Mouse (Mus musculus): Measurements from ENCODE around the gene Ubr1.
"Not testable (repeated sequence)": the region's sequence is repeated elsewhere in the genome, so short reads cannot be mapped to it uniquely, and the experiment has no call there.

Ubr1 gene

DNA sequence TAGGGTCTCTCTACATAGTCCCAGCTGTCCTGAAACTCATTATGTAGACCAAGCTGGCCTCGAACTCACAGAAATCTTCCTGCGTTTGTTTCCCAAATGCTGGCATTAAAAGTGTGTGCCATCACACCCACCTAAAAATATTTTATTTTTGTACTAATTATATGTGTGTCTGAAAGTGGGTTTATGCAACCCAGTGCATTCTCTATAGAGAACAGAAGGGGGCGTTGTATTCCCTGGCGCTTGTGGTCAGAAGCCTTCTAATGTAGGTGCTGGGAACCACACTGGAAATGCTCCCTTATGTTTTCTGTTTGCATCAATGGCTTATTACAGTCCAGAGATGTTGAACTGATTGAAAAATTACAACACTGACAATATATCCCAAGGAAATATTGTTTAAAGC lies 5.8 kb upstream of the Ubr1 start:
- in situ Hi-C loops (cut with MboI, MseI), result no loop called here

DNA sequence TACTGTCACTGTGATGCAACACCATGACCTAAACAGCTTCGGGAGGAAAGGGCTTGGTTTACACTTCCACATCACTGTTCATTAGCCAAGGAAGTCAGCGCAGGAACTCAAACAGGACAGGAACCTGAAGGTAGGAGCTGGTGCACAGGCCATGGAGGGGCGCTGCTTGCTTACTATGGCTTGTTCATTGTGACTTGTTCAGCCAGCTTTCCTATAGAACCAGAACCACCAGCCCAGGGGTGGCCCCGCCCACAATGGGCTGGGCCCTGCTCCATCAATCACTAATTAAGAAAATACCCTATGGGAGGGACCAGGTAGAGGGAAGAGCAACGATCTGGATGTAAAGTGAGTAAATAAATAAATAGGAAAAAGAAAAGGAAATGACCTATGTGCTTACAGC lies 2.4 kb upstream of the Ubr1 start:
- in situ Hi-C loops (cut with MboI, MseI), result no loop called here

- in situ Hi-C loops (cut with MboI, MseI), result not testable (repeated sequence)
Observed at GRCm38 (mm10) chr2:120972257-120972656, 1.7 kb upstream of the Ubr1 start.

- in situ Hi-C loops (cut with MboI, MseI), result no loop called here
Observed at GRCm38 (mm10) chr2:120971766-120972165, 1.3 kb upstream of the Ubr1 start.

DNA sequence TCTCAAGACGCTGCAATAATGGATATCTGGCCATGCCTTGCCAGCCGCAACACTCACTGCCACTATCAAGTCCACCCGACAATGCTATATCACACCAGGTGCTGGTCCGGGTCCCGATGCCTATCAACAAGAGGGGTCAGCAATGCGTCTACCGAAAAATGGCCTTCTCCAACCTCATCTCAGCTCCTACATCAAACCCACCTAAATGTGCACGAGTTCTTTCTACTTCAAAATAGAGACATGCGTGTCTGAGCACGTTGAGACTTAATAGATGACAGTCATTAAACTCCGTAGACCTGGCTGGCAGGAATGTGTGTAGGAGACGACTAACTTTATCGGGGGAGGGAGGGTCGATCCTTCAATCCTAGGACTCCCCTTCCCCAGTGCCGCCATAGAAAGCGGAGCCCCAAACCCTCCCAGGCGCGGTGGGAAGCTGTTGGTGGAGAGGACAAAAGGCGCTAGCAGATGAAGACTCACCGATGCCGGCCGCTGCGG lies 423 bp downstream of the Ubr1 start:
- in situ Hi-C loops (cut with MboI, MseI), result no loop called here

DNA sequence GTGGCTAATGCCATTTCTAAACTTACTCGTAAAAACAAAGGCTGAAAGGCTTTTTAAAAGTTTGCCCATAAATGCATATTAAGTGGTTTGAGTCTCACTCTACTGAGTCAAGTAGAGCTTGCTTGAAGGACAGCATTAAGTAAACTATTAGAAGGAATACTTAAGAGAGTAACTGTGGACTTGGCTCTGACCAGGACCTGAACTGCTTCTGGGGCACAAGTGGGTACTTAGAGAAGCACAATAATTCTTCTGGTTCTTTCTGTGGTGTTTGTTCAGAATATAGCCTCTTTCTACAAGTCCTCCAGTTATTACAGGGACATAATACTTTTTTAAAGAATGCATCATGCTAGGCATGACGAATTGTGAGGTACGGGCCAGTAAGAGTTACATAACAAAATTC lies 5.0 kb downstream of the Ubr1 start:
- in situ Hi-C loops (cut with MboI, MseI), result no loop called here

GRCm38 (mm10) chr2:120963110-120963509 lies 7.4 kb downstream of the Ubr1 start:
- in situ Hi-C loops (cut with MboI, MseI), result no loop called here

DNA sequence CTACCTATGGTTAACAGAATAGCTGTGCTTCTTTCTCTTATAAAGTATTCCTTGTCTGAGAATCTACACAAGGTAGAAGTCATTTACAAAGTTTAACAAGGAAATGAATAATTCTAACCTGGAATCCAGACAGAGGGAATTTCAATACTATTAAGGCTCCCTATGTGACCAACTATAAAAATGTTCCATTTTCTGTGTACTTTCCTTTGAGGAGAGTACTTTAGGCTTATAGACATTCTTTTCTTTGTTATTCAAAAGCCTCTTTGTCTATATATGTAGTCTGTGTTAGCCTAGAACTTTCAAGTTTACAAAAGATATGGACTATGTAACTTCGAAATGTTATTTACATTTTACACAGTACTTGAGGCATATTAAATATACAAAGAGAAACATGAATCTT lies 10.3 kb downstream of the Ubr1 start:
- in situ Hi-C loops (cut with MboI, MseI), result no loop called here

DNA sequence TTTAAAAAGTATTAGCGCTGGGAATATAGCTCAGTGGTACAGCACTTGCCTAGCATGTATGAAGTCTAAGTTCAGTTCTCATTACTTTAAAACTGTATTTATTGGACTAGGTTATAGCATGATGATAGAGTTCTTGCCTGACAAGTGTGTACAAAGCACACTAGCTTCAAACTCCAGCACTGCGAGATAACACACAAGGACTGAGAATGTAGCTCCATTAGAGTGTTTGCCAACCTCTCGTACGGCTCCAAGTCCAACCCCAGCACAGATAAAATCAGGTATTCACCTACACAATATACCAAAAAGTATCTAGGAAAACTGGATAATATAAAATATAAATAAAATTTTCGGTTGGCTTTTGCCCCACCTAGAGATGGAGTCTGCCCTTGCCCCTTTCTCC lies 10.7 kb downstream of the Ubr1 start:
- in situ Hi-C loops (cut with MboI, MseI), result no loop called here

- in situ Hi-C loops (cut with MboI, MseI), result no loop called here
Observed at GRCm38 (mm10) chr2:120959363-120959762, 11.2 kb downstream of the Ubr1 start.

- in situ Hi-C loops (cut with MboI, MseI), result no loop called here
Observed at GRCm38 (mm10) chr2:120952176-120952938, 18.2 kb downstream of the Ubr1 start.

GRCm38 (mm10) chr2:120951208-120951607 lies 19.3 kb downstream of the Ubr1 start:
- in situ Hi-C loops (cut with MboI, MseI), result no loop called here

DNA sequence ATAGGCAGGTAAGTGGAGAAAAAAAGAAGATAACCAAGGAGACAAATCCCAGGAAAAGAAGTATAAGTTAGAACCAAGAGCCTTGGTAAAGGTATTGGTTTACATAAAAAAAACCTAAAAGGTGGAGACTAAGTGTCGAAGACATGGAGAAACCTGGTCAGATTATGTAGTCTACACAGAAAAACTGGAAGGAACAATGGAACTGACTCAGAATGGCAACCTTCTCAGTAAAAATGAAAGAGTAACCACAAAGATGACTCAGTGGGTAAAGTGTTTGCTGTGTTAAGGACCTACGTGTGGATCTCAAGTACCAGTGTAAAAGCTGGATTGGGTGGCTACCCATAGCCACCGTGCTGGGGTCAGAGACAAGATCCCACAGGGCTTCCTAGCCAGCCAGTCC lies 37.5 kb downstream of the Ubr1 start:
- in situ Hi-C loops (cut with MboI, MseI), result no loop called here

- in situ Hi-C loops (cut with MboI, MseI), result no loop called here
Observed at GRCm38 (mm10) chr2:120909556-120909955, 61.0 kb downstream of the Ubr1 start.

DNA sequence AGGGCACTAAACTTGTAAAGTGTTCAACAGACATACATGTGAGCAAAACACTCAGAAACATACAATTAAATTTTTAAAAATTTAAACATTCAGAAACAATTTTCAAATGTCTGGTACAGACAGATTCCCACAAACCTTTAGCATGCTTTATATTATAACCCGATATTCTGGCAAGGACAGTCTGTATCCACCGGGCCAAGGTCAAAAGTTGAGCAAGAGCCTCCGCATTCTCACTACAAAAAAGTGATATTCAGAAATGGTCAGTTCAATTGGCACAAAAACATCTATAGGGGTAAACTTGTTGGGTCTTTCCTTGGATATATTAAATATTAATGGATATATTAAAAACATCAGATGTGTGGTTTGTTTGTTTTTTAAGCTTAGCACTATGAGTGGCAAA lies 74.2 kb downstream of the Ubr1 start:
- in situ Hi-C loops (cut with MboI, MseI), result no loop called here

DNA sequence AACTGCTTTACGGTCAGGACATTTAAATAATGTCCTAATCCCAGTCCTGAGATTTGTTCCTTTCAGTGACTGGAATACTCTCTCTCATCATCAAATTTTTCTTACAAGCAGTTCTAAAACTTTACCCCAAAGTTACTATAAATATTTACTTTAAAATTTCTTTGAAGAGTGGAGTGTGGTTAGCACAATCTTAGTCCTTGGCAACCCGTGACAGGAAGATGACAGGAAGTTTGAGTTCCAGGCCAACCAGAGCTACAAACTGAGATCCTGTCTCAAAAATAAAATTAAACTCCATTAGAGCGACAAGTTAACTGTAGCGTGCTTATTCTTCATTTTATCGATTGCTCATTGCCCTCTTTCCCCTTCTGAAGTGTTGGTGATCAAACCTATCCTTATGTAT lies 82.9 kb downstream of the Ubr1 start:
- in situ Hi-C loops (cut with MboI, MseI), result loop anchor here in 1 of 2 experiments (10.0 kb wide), 1 partner anchor 1323 kb away; no protein-coding TSS in a partner anchor

GRCm38 (mm10) chr2:120873192-120873591 lies 97.3 kb downstream of the Ubr1 start:
- in situ Hi-C loops (cut with MboI, MseI), result no loop called here

DNA sequence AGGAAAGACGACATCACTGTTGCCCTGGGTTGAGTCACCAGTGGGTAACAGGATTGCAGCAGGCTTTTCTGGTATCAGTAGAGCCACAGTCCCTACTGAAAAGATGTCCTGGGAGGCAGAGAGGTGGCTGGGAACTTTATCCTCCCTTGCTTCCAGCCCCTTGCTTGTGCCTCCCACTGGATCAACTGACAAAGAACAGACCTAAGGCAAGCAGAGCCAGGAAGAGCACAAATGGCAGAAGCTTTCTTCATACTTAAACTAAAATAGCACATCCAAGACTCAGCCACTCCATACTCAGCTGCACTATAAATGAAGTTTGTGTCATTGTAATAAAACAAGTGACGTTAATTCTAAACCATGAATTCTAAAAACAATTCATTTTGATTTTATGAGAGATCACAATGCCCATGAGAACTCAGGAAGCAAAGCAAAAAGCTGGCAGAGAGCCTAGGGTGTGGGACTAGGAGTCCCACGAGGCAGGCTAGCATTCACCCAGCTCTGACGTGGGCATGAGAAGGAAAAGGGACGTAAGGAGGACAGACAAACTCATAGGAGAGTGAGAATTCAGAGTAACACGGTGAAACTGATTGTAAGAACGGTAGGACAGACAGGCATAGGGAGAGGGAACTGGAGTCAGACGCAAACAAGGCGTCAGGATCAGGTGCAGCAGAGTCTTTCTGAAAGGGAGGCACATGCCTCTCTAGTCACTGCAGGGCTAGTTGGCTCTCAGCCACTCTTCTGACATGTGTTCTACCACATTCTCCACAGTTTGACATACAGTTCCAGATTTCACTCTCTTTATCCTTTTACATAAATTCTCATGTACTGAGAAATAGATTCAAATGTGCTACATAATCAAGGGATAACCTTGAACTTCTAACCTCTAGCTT lies 98.8 kb downstream of the Ubr1 start:
- in situ Hi-C loops (cut with MboI, MseI), result no loop called here

GRCm38 (mm10) chr2:120867336-120867735 lies 103.2 kb downstream of the Ubr1 start:
- in situ Hi-C loops (cut with MboI, MseI), result loop anchor here in 1 of 2 experiments (10.0 kb wide), 1 partner anchor 243 kb away; the partner anchor contains the start of gene Stard9

DNA sequence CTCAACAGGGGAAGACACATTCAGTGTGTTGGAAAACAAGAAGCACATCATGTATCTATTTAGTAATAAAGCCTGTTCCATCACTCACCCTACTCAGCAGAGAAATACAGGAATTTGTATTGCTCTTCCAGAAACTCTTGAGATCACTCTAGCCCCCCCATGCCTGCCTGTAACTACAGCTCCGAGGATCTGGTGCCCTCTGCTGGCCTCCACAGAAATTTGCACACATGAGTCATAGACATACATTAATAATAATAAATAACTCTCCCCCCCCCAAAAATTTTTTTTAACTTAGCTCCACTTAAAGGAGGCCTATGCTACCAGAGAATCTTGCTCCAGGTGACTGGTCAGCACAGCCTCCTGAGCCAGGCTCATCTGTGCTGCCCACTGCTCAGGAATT lies 104.0 kb downstream of the Ubr1 start:
- in situ Hi-C loops (cut with MboI, MseI), result loop anchor here in 1 of 2 experiments (10.0 kb wide), 1 partner anchor 242 kb away; the partner anchor contains the start of gene Stard9

GRCm38 (mm10) chr2:120863389-120863788 lies 107.1 kb downstream of the Ubr1 start:
- in situ Hi-C loops (cut with MboI, MseI), result loop anchor here in 1 of 2 experiments (10.0 kb wide), 1 partner anchor 239 kb away; the partner anchor contains the start of gene Stard9

DNA sequence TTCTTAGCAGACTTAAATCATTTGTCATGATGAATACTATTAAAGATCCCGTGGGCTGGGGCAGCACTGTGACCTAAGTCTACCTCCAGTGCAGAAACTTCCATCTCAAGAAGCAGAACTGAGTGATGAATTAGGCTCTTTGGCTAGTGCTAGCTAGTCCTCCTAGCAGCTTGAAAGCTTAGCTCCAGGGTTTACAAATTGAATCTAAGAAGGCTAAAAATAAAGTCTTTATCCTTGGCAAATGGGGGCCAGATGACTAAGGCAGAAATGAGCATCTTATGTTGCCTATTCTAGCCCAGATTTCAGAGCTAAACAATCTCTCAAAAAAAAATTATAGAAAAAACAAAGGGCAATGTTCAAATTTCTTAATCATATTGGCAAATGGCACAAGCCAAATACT lies 109.8 kb downstream of the Ubr1 start:
- in situ Hi-C loops (cut with MboI, MseI), result loop anchor here in 1 of 2 experiments (10.0 kb wide), 1 partner anchor 236 kb away; the partner anchor contains the start of gene Stard9

Measured in T-helper 17 cell (primary cell).